7 mouse cellular contexts compared by ENCODE assay signal in the genomic region with DNA sequence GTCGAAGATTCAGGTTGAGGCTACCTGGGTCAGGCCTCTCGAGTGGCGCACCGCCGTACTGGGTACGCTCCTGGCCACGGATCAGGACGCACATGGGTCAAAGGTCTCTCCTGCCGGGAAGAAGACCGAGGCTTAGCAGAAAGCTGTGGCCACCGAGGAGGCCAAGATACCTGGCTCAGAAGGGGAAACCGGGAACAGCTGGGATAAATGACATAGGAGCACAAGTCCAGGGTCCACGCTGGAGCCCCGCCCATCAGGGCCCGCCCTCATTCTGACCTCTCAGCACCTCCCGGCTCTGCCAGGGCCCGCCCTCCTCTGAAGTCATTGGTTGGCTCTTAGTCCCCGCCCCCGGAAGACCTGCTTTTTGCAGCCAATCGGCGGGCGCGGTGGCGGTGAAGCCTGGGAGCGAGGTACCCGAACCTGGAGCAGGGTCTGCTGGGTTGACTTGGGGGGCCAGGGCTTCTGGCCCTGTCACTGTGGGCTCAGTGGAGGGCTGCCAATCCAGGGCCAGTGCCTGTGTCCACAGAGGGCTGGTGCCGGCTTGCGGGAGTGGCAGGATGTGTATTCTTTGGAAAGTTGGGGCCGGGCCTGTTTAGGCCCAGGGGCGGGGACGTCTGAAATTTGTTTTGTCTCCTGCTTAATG. TPM values are rescaled to one million over a fixed set of nuclear protein-coding genes. Genes with fewer than 3 reads are reported as not detected.
DNase-seq lines count a peak whose midpoint lies in the region; ATAC-seq lines count a peak whose summit lies in the region.

A gene (plus strand): TSS at position 325 of the 643 bp plus-strand sequence.

- peak within 1 kb of the TSS; percentile 76 for H3K9ac ChIP-seq in intestine, embryonic 15.5 days

- H3K36me3 ChIP-seq in intestine, embryonic 15.5 days = 0 out of 2 replicates have a peak, but pooled peaks cover 3% of the 10 kb centered on the region
- peaks cover 15% of the 10 kb centered on the region for H3K36me3 ChIP-seq in midbrain, embryonic 10.5 days

- H3K27me3 ChIP-seq in intestine, embryonic 15.5 days (replicated peaks) = no peaks in the 10 kb centered on the region
- no peaks in the 10 kb centered on the region for H3K27me3 ChIP-seq in midbrain, embryonic 10.5 days (ENCODE audit: low read depth, poor library complexity, severe bottlenecking)

- no peaks in the 10 kb centered on the region for H3K9me3 ChIP-seq in intestine, embryonic 15.5 days
- H3K9me3 ChIP-seq in midbrain, embryonic 10.5 days (replicated peaks) = no peaks in the 10 kb centered on the region

- H3K27ac ChIP-seq in intestine, embryonic 15.5 days = peak within 1 kb of the TSS; percentile 66; the same call in 1 of the 2 replicates
- H3K27ac ChIP-seq in midbrain, embryonic 10.5 days (replicated peaks) = peak within 1 kb of the TSS; percentile 90

- peak; percentile 100 for ATAC-seq in intestine, embryonic 15.5 days

- peak within 1 kb of the TSS; percentile 79 for H3K4me3 ChIP-seq in intestine, embryonic 15.5 days (replicated peaks)
- H3K4me3 ChIP-seq in midbrain, embryonic 10.5 days = peak within 1 kb of the TSS; percentile 87

- DNase-seq in adrenal gland, adult 2 months = peak; percentile 99
- peak; percentile 89 for DNase-seq in embryo, embryonic 11.5 days (ENCODE audit: low read depth, low spot score)
- peak; percentile 97 to 99 for DNase-seq in gastrocnemius, postnatal 36 days
- DNase-seq in left cerebral cortex, postnatal 25 days (ENCODE audit: low spot score in 2 of 2) = peak; percentile 94 to 97
- DNase-seq in midbrain, embryonic 10.5 days (ENCODE audit: low spot score) = peak; percentile 94
- DNase-seq in right cerebral cortex, postnatal 4 days = peak; percentile 92

- 3% methylated on average over 31 of the region's 31 CpGs for WGBS in intestine, embryonic 15.5 days
- 7% methylated on average over 31 of the region's 31 CpGs for WGBS in midbrain, embryonic 10.5 days

- H3K4me1 ChIP-seq in intestine, embryonic 15.5 days (replicated peaks) = peaks cover 11% of the 10 kb centered on the region
- peaks cover 21% of the 10 kb centered on the region for H3K4me1 ChIP-seq in midbrain, embryonic 10.5 days

- intact Hi-C loops in gastrocnemius, postnatal 36 days (cut with DNase I) = no loop called here
- intact Hi-C loops in left cerebral cortex, postnatal 25 days (cut with DNase I) = loop anchor here (10.0 kb wide), 1 partner anchor 532 kb away; a partner anchor contains a TSS

- H3K4me2 ChIP-seq in intestine, embryonic 15.5 days (replicated peaks) = peak within 1 kb of the TSS; percentile 90

RNA-seq across cellular contexts. Expression of the gene that starts here (rescaled TPM):
- 1 to 10 TPM; 9.1 to 9.7 TPM for total RNA-seq in adrenal gland, adult 2 months (2021)
- polyA plus RNA-seq in adrenal gland, adult 2 months (2012; rRNA removed) = 6.8 and 8.0 TPM in 2 replicates
- total RNA-seq in gastrocnemius, postnatal 36 days (2021) = 1 to 10 TPM; 6.0 to 7.1 TPM
- polyA plus RNA-seq in intestine, embryonic 15.5 days (2015; fragmentation: Nextera tagmentation; extraction: Ambion mirVana) = 11.1 and 12.5 TPM in 2 replicates
- 10 to 100 TPM; 34.4 to 39.0 TPM for total RNA-seq in left cerebral cortex, postnatal 25 days (2021)
- 13.0 and 17.0 TPM in 2 replicates for polyA plus RNA-seq in midbrain, embryonic 10.5 days (2016; fragmentation: Nextera tagmentation; extraction: Ambion mirVana)

Comparison
In these comparisons a context has a peak if more than half of its experiments do, and no peak if none do; other contexts are left out.
1. Peak in every context shown above with its lines: DNase-seq, ATAC-seq, H3K4me3 ChIP-seq and H3K27ac ChIP-seq.